Mouse (Mus musculus): ENCODE measurements around the gene Plpp7. TPM values are rescaled to one million over a fixed set of nuclear protein-coding genes. Genes with fewer than 3 reads are reported as not detected.

Gene Plpp7
- polyA plus RNA-seq, 1 experiment, result 4.6 TPM

GRCm38 (mm10) chr2:32152367-32153034, 57.2 kb downstream of the Plpp7 start:
- Histone ChIP-seq H3K4me3 (ENCODE audit: insufficient read depth, low read depth, low read length) (peak overlapping the region; percentile 78), H3K4me1 (ENCODE audit: control insufficient read depth, insufficient read depth, insufficient read length, low read length) (peaks cover 30% of the 10 kb centered on the region), H3K27ac (replicated peaks; ENCODE audit: low read depth, low read length) (peak overlapping the region; percentile 62)

- H3K4me1 ChIP-seq (ENCODE audit: control insufficient read depth, insufficient read depth, insufficient read length, low read length), result peaks cover 30% of the 10 kb centered on the region
- peak overlapping the region; percentile 78 for H3K4me3 ChIP-seq (ENCODE audit: insufficient read depth, low read depth, low read length)
- H3K27ac ChIP-seq (replicated peaks; ENCODE audit: low read depth, low read length), result peak overlapping the region; percentile 4; the same call in 1 of the 2 replicates
Observed at GRCm38 (mm10) chr2:32153041-32153790, 57.9 kb downstream of the Plpp7 start.

- Histone ChIP-seq H3K27ac (replicated peaks; ENCODE audit: low read depth, low read length) (no peak overlapping the region; the same call in 1 of the 2 replicates), H3K4me3 (ENCODE audit: insufficient read depth, low read depth, low read length) (0 out of 2 replicates have a peak overlapping the region, but pooled peaks have one; percentile 2), H3K4me1 (ENCODE audit: control insufficient read depth, insufficient read depth, insufficient read length, low read length) (peaks cover 34% of the 10 kb centered on the region)
Observed at GRCm38 (mm10) chr2:32153791-32154119, 58.4 kb downstream of the Plpp7 start.

- peak overlapping the region; percentile 23 for H3K4me3 ChIP-seq (ENCODE audit: insufficient read depth, low read depth, low read length)
- peak overlapping the region; percentile 51 for H3K27ac ChIP-seq (replicated peaks; ENCODE audit: low read depth, low read length)
- H3K4me1 ChIP-seq (ENCODE audit: control insufficient read depth, insufficient read depth, insufficient read length, low read length), result peaks cover 39% of the 10 kb centered on the region
Observed at GRCm38 (mm10) chr2:32154334-32154997, 59.1 kb downstream of the Plpp7 start.

- Histone ChIP-seq H3K4me1 (ENCODE audit: control insufficient read depth, insufficient read depth, insufficient read length, low read length) (peaks cover 42% of the 10 kb centered on the region), H3K4me3 (ENCODE audit: insufficient read depth, low read depth, low read length) (peak overlapping the region; percentile 4; the same call in 1 of the 2 replicates), H3K27ac (replicated peaks; ENCODE audit: low read depth, low read length) (peak overlapping the region; percentile 51)
Observed at GRCm38 (mm10) chr2:32154998-32155541, 59.7 kb downstream of the Plpp7 start.

GRCm38 (mm10) chr2:32155614-32156013, 60.3 kb downstream of the Plpp7 start:
- no peak overlapping the region for H3K27ac ChIP-seq (replicated peaks; ENCODE audit: low read depth, low read length)
- H3K4me1 ChIP-seq (ENCODE audit: control insufficient read depth, insufficient read depth, insufficient read length, low read length), result peaks cover 46% of the 10 kb centered on the region

GRCm38 (mm10) chr2:32156645-32157044, 61.3 kb downstream of the Plpp7 start:
- Histone ChIP-seq H3K4me3 (ENCODE audit: insufficient read depth, low read depth, low read length) (no peak overlapping the region), H3K4me1 (ENCODE audit: control insufficient read depth, insufficient read depth, insufficient read length, low read length) (peaks cover 46% of the 10 kb centered on the region), H3K27ac (replicated peaks; ENCODE audit: low read depth, low read length) (no peak overlapping the region)

More at GRCm38 (mm10) chr2:32155614-32156013, 60.3 kb downstream of the Plpp7 start:
- no peak overlapping the region for H3K4me3 ChIP-seq (ENCODE audit: insufficient read depth, low read depth, low read length)

- no peak overlapping the region for H3K27ac ChIP-seq (replicated peaks; ENCODE audit: low read depth, low read length)
- H3K4me1 ChIP-seq (ENCODE audit: control insufficient read depth, insufficient read depth, insufficient read length, low read length), result peaks cover 46% of the 10 kb centered on the region
- H3K4me3 ChIP-seq (ENCODE audit: insufficient read depth, low read depth, low read length), result no peak overlapping the region
Observed at GRCm38 (mm10) chr2:32157328-32157727, 62.0 kb downstream of the Plpp7 start.

- H3K27ac ChIP-seq (replicated peaks; ENCODE audit: low read depth, low read length), result no peak overlapping the region
- peaks cover 39% of the 10 kb centered on the region for H3K4me1 ChIP-seq (ENCODE audit: control insufficient read depth, insufficient read depth, insufficient read length, low read length)
Observed at GRCm38 (mm10) chr2:32158616-32159239, 63.4 kb downstream of the Plpp7 start.

More at GRCm38 (mm10) chr2:32158616-32159239, 63.4 kb downstream of the Plpp7 start:
- no peak overlapping the region for H3K4me3 ChIP-seq (ENCODE audit: insufficient read depth, low read depth, low read length)

Other genes starting within 250 kb of the Plpp7 start
- gene Fibcd1, start 249.5 kb upstream of the Plpp7 start, polyA plus RNA-seq (2012; ENCODE audit: insufficient read depth, insufficient read length, missing spikeins), result not detected in 2 replicates
- 2.4 and 3.7 TPM in 2 replicates for gene Lamc3, start 208.2 kb upstream of the Plpp7 start, polyA plus RNA-seq (2012; ENCODE audit: insufficient read depth, insufficient read length, missing spikeins)
- 1.4 and 4.4 TPM in 2 replicates for gene Aif1l, start 145.4 kb upstream of the Plpp7 start, polyA plus RNA-seq (2012; ENCODE audit: insufficient read depth, insufficient read length, missing spikeins)
- gene Nup214, start 121.1 kb upstream of the Plpp7 start, polyA plus RNA-seq (2012; ENCODE audit: insufficient read depth, insufficient read length, missing spikeins), result 12.0 and 16.9 TPM in 2 replicates
- 0.24 and 1.0 TPM in 2 replicates for gene Fam78a, start 10.7 kb upstream of the Plpp7 start, polyA plus RNA-seq (2012; ENCODE audit: insufficient read depth, insufficient read length, missing spikeins)
- gene Prrc2b, start 55.6 kb downstream of the Plpp7 start, polyA plus RNA-seq (2012; ENCODE audit: insufficient read depth, insufficient read length, missing spikeins), result 14.6 and 15.1 TPM in 2 replicates
- gene Pomt1, start 141.1 kb downstream of the Plpp7 start, polyA plus RNA-seq (2012; ENCODE audit: insufficient read depth, insufficient read length, missing spikeins), result 23.7 and 25.1 TPM in 2 replicates
- gene Uck1, start 164.6 kb downstream of the Plpp7 start, polyA plus RNA-seq (2012; ENCODE audit: insufficient read depth, insufficient read length, missing spikeins), result 292 and 332 TPM in 2 replicates
- gene Golga2, start 191.9 kb downstream of the Plpp7 start, polyA plus RNA-seq (2012; ENCODE audit: insufficient read depth, insufficient read length, missing spikeins), result 51.9 and 57.6 TPM in 2 replicates
- gene Swi5, start 192.5 kb downstream of the Plpp7 start, polyA plus RNA-seq (2012; ENCODE audit: insufficient read depth, insufficient read length, missing spikeins), result 679 and 786 TPM in 2 replicates